Mouse (Mus musculus) liver, postnatal 0 days (tissue): Measurements from ENCODE around the gene Lrmda. TPM values are rescaled to one million over a fixed set of nuclear protein-coding genes. Genes with fewer than 3 reads are reported as not detected.
"Not testable (repeated sequence)": the region's sequence is repeated elsewhere in the genome, so short reads cannot be mapped to it uniquely, and the experiment has no call there.

Experiments used
- ATAC-seq: fragments of 200-750 bp; cut with Nextera tagmentation; 2 replicates; pipeline ENCODE4 v1.8.0; 2017; ENCODE audit warnings: mild to moderate bottlenecking, moderate library complexity
- DNase-seq: peaks from one replicate; pipeline ENCODE4 v3.0.0-alpha.2; 2016
- H3K27ac ChIP-seq: fragments of 300-500 bp; sonication (generic); 2 replicates; pipeline ENCODE4 v1.5.1; 2014; ENCODE audit warnings: antibody characterized with exemption, moderate library complexity, mild to moderate bottlenecking, low read depth
- H3K27me3 ChIP-seq: fragments of 300-500 bp; sonication (generic); 2 replicates; pipeline ENCODE4 v1.6.1; 2014; ENCODE audit warnings: low read length, control low read depth, mixed read lengths; ENCODE audit not compliant: insufficient read depth
- H3K36me3 ChIP-seq: fragments of 300-500 bp; sonication (generic); replicated peaks from 2 replicates; pipeline ENCODE4 v1.6.1; 2014; ENCODE audit warnings: mild to moderate bottlenecking, control low read depth, low read length, moderate library complexity, mixed read lengths; ENCODE audit not compliant: insufficient read depth
- H3K4me1 ChIP-seq: fragments of 300-500 bp; sonication (generic); 2 replicates; pipeline ENCODE4 v1.6.1; 2014; ENCODE audit warnings: antibody characterized with exemption, mild to moderate bottlenecking, control low read depth; ENCODE audit not compliant: insufficient read depth
- H3K4me2 ChIP-seq: fragments of 300-500 bp; sonication (generic); 2 replicates; pipeline ENCODE4 v1.6.1; 2014; ENCODE audit warnings: low read depth, mild to moderate bottlenecking, low read length, moderate library complexity, mixed read lengths
- H3K4me3 ChIP-seq: fragments of 300-500 bp; sonication (generic); 2 replicates; pipeline ENCODE4 v1.5.1; 2014; ENCODE audit warnings: low read depth, low read length
- H3K9ac ChIP-seq: fragments of 300-500 bp; sonication (generic); replicated peaks from 2 replicates; pipeline ENCODE4 v1.6.1; 2014; ENCODE audit warnings: mild to moderate bottlenecking, moderate library complexity
- H3K9me3 ChIP-seq: fragments of 300-500 bp; sonication (generic); 2 replicates; pipeline ENCODE4 v1.6.1; 2016; ENCODE audit warnings: mild to moderate bottlenecking, control low read depth, low read length, mixed read lengths
- CTCF ChIP-seq: sonication (generic); IDR thresholded peaks from 2 replicates; pipeline ENCODE4 v1.5.1; 2016; ENCODE audit warnings: antibody characterized with exemption, low read depth
- EP300 ChIP-seq: IDR thresholded peaks from 2 replicates; pipeline ENCODE4 v1.6.1; 2016; ENCODE audit warnings: antibody characterized with exemption, low read depth, mild to moderate bottlenecking
- WGBS: fragments of 180-500 bp; shearing (Covaris S2); extraction: QIAGEN DNeasy Blood & Tissue Kit; methylation state at CpG from one replicate; pipeline ENCODE4 v1.1.7; 2014; ENCODE audit not compliant: insufficient replicate concordance; 5-methylcytosine and 5-hydroxymethylcytosine counted together
- polyA plus RNA-seq: library from polyadenylated mRNA; unstranded; fragments of >200 nt; fragmentation: Nextera tagmentation; extraction: Ambion mirVana; gene quantifications from 2 replicates; pipeline ENCODE4 v1.2.1, GENCODE M21; 2015

Lrmda gene
- polyA plus RNA-seq, 1 experiment from 2014 or later, result 0.28 TPM

DNA sequence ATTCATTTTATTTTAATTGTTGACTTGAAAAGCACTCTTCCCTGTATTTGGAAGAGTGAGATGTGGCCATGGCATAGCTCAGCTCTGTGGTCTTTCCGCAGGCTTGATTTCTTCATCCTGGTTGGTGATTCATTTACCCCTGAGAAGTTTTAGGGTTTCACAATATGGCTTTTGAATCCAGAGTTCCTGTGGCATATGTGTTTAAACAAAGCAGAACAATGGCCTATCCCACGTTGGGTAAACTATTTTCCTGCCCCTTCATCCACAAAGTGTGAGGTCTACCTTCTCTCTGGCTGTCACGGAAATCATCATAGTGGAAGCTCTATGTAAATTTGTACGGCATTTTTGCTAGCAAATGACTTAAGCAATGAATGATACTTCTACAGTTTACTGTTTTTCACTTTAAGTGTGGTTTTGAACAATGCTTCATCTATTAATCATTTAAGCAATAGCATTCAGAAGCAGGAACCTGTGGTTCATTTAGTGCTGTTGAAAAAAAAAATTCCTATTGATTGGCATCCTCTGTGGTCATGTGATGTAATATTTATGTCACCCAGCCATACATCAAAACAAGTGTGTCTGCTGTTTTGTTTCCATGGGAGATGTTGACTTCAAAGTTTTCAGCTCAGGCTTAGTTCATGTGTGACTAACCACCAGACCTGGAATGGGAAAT lies 567.9 kb downstream of the Lrmda start:
- H3K9ac ChIP-seq, result no peak overlapping the region
- no peaks in the 10 kb centered on the region for H3K27me3 ChIP-seq
- H3K27ac ChIP-seq, result no peak overlapping the region
- no peaks in the 10 kb centered on the region for H3K36me3 ChIP-seq
- H3K4me1 ChIP-seq, result 0 out of 2 replicates have a peak, but pooled peaks cover 10% of the 10 kb centered on the region
- DNase-seq (no peak), ATAC-seq (peak; percentile 78)
- TF ChIP-seq EP300, result no peak
- no peak for TF ChIP-seq CTCF
- H3K4me3 ChIP-seq, result no peak overlapping the region
- no peak overlapping the region for H3K4me2 ChIP-seq
- WGBS, result 39% methylated on average over 4 of the region's 4 CpGs
- no peaks in the 10 kb centered on the region for H3K9me3 ChIP-seq

DNA sequence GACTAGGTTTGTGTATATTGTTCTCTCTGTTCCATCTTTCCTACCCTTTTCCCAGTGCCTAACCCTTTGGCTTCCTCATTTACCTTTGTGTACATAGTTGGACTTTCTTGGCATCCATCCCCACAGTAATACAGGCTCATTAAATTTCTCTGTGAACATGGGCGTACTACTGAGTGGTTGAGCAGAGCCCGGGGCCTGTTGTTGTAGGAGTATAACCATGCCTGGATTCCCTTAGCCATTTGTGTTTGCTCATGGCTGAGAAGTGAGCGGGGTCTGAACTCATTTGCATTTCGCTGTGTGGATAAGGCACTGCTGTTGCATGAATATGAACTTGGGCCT lies 568.4 kb downstream of the Lrmda start:
- Histone ChIP-seq H3K27me3 (no peaks in the 10 kb centered on the region), H3K4me1 (0 out of 2 replicates have a peak, but pooled peaks cover 10% of the 10 kb centered on the region), H3K27ac (no peak overlapping the region), H3K9me3 (no peaks in the 10 kb centered on the region), H3K4me2 (no peak overlapping the region), H3K36me3 (no peaks in the 10 kb centered on the region), H3K4me3 (no peak overlapping the region), H3K9ac (no peak overlapping the region)
- no peak for TF ChIP-seq EP300
- TF ChIP-seq CTCF, result no peak
- ATAC-seq (0 out of 2 replicates have a peak, but pooled peaks have one; percentile 14), DNase-seq (no peak)
- WGBS, result 61% methylated on average over 4 of the region's 4 CpGs

DNA sequence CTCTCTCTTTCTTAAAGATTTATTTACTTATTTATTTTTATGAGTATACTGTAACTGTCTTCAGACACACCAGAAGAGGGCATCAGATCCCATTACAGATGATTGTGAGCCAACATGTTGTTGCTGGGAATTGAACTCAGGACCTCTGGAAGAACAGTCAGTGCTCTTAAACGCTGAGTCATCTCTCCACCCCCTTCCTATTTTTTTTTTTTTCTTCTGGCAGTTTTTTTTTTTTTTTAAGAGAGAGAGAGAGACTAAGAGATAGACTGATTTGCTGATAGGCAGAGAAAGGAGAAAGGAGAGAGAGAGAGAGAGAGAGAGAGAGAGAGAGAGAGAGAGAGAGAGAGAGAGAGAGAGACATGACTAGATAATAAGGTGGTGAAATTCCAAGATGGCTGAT lies 568.9 kb downstream of the Lrmda start:
- not testable (repeated sequence) for H3K9ac ChIP-seq, H3K9me3 ChIP-seq, H3K27ac ChIP-seq, ATAC-seq, H3K27me3 ChIP-seq, H3K36me3 ChIP-seq, DNase-seq, H3K4me2 ChIP-seq, H3K4me3 ChIP-seq
- H3K4me1 ChIP-seq, result 0 out of 2 replicates have a peak, but pooled peaks cover 10% of the 10 kb centered on the region
- 47% methylated on average over 1 of the region's 1 CpGs for WGBS

DNA sequence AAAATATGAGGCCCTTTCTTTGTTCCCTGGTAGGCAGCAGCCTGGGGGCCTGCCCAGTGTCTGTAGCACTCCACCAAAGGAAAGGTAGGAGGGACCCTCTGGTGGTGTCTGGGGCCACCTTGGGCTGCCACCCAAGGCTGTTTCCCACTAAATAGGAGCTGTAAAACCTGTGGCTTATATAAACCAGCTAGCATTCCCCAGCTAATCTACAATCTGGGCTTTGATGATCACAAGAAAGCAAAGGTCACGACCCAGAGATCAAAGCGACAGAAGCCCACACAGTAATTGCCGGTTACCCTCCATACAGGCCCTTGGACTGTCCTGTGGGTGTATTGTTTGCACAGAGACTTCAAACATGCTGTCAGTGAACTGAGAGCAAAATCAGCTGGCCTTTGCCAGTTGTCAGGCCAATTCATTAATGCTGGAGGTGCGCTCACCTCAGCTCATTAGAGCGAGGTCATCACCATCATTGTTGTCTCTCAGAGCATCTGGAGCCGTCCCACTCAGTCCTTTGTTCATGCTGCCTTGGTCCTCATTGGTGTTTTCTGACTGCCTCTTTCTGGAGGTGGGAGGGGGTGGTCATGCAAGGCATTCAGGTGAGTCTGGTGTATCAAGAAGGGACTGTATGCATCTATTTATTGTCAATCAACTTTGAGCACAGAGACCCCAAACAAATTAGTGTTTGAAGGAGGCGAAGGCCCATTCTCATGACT lies 570.1 kb downstream of the Lrmda start:
- Histone ChIP-seq H3K9ac (no peak overlapping the region), H3K4me1 (0 out of 2 replicates have a peak, but pooled peaks cover 10% of the 10 kb centered on the region), H3K36me3 (no peaks in the 10 kb centered on the region), H3K27ac (no peak overlapping the region), H3K27me3 (no peaks in the 10 kb centered on the region), H3K4me3 (no peak overlapping the region), H3K9me3 (no peaks in the 10 kb centered on the region), H3K4me2 (no peak overlapping the region)
- ATAC-seq (peak; percentile 77), DNase-seq (no peak)
- 63% methylated on average over 7 of the region's 7 CpGs for WGBS
- TF ChIP-seq CTCF (no peak), EP300 (no peak)

DNA sequence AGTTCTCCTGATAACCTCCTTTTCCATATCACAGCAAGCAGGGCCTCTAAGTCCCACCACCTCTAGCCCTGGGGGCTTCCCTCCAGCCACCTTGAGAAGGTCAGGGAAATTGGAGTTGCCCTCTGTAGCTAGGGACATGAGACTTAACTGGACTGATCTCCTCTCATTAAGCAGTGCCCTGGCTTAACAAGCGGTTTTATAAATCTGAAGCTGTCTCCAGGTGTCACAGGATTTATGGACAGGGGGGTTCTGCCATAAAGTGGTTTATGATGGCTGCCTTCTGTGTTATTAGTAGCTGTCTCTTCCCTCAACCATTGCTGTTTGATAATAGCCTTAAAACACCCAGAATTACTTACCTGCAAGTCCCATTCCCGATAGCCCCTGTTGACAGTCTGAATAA lies 571.7 kb downstream of the Lrmda start:
- no peak overlapping the region for H3K4me3 ChIP-seq
- 62% methylated on average over 2 of the region's 2 CpGs for whole genome bisulfite sequencing
- no peak for ATAC-seq
- H3K4me1 ChIP-seq, result 0 out of 2 replicates have a peak, but pooled peaks cover 10% of the 10 kb centered on the region
- no peaks in the 10 kb centered on the region for H3K9me3 ChIP-seq
- no peaks in the 10 kb centered on the region for H3K27me3 ChIP-seq
- no peak overlapping the region for H3K4me2 ChIP-seq
- H3K9ac ChIP-seq, result no peak overlapping the region
- TF ChIP-seq EP300 (no peak), CTCF (no peak)
- H3K27ac ChIP-seq, result no peak overlapping the region
- no peak for DNase-seq
- no peaks in the 10 kb centered on the region for H3K36me3 ChIP-seq

DNA sequence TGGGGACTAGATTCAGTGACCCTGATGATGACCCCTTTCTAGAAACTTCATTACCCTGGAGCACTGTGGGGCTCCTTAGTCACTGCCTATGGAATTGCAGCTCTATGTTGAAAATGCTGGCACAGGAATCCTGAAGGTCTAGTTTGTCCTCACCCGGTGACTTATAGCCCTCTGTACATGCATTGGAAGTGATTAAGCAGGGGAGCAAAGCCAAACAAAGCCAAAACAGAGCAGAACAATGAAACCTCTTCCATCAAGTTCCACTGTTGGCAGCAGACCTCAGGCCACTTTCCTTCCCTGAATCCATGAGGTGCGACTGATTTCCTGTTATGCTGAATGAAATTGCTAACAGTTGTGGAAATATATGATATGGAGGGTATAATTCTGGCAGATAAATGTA lies 578.0 kb downstream of the Lrmda start:
- Histone ChIP-seq H3K27ac (no peak overlapping the region), H3K9me3 (no peaks in the 10 kb centered on the region), H3K27me3 (no peaks in the 10 kb centered on the region), H3K4me1 (no peaks in the 10 kb centered on the region), H3K9ac (no peak overlapping the region), H3K4me3 (no peak overlapping the region), H3K4me2 (no peak overlapping the region), H3K36me3 (no peaks in the 10 kb centered on the region)
- TF ChIP-seq EP300, result no peak
- no peak for TF ChIP-seq CTCF
- ATAC-seq (no peak), DNase-seq (no peak)
- 63% methylated on average over 2 of the region's 2 CpGs for WGBS
